Mouse (Mus musculus): ENCODE measurements around the gene Sirt7.

Sirt7 gene

DNA sequence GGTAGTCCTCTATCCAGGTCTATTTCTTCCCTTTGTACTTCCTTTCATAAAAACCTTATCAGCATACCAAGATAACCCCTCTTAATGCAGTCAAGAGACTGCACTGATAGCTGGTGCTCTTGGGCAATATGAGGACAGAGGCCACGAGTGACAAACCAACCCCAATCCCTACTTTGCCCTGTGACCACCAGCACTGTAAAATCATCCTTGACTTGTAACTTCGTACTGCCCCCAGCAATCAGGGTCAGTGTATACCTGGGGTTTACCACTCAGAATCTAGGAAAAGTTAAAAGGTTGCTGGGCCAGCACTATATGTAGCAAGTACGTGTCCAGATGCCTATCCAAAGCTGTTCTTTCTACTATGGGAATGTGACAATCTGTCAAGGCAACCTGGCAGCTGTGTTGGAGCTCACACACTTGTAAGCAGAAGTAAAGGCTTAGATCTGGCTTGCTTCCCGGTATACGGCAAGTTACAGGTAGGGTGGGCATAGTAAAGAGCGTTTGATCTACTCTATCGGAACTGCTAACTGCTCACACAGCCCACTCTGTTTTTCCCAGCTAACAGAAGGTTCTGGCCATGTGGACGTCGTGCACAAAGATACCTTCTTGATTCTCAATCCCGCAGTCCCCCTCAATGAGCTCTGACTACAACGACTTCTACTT lies 53.2 kb downstream of the Sirt7 start:
- in situ Hi-C loops (cut with MseI, MboI) = no loop called here

DNA sequence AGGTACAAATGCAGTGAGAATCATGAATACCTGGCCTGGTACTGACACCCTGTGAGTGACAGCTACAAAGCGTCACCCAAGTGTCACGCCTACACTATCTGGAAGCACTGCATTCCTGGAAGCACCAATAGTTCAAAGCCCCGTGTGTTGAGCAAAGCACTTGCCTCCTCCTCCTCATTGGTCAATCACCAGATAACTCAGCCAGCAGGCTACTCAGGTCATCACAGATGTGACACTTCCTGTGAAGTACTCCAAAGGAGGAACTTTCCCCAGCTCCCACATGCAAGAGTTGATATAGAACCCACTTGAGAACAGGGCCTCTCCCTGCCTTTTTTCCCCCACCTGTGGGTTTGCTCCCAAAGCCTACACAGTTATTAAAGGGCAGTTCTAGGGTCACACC lies 53.9 kb downstream of the Sirt7 start:
- in situ Hi-C loops (cut with MseI, MboI) = no loop called here

Data from mouse trophoblast stem cell (cell line).